Mouse (Mus musculus): ENCODE results near the gene Map1s. TPM values are rescaled to one million over a fixed set of nuclear protein-coding genes. Genes with fewer than 3 reads are reported as not detected.

The Map1s gene
- polyA plus RNA-seq, 2 experiments = 9.3 to 11.5 TPM

DNA sequence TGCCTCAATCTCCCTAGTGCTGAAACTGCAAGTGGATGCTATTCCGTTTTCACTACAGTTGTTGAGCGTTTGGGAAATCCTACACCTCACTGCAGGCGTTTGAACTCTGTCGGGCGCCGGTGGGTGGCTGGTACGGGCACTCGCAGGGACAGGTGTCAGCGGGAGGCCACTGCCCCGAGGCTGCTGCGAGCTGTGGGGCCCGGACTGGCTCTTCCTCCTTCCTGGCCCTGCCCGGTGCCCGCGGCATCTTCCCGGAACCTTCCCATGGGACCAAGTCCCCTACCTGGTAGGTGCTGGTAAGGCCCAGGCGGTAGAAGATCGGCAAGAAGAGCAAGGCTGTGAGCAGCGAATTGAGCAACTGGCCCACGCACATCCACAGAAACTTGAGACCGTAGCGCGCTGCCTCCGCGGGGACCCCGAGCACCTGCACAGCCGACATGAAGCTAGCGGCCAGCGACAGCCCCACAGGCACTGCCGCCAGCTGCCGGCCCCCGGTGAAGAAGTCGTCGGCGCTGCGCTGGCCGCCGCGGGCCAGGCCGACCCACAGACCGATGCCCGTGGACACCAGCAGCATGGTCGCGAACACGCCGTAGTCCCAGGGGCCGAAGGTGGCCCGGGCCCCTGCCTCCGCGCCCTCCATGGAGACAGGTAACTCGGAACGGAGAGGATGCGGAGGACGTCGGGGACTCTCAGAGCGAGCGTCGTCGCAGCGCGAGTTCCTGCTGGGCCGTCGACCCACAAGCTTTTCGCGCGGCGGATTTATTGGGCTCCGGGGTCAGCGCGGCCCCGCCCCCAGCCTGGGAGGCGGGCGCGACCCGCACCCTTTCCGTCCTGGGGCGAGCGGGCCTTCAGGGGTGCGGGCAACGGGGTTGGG, 13.5 kb upstream of the Map1s start, which contains the start of gene Slc5a5:
TSS of gene Slc5a5 (minus strand) at position 736 of the 874 bp plus-strand sequence.
- peaks cover 0 to 3% of the 10 kb centered on the region in 2 experiments; a peak in 1 of 4 replicates for H3K4me1 ChIP-seq (replicated peaks; ENCODE audit: control insufficient read depth in 2 of 2, insufficient read depth in 2 of 2, low read length in 1 of 2)

GRCm38 (mm10) chr8:70892896-70893655, 12.7 kb upstream of the Map1s start:
- Histone ChIP-seq H3K36me3 (replicated peaks; ENCODE audit: control insufficient read depth, insufficient read depth, low read depth) (peaks cover 27% of the 10 kb centered on the region), H3K4me2 (ENCODE audit: low read depth) (no peak overlapping the region), H3K4me3 (ENCODE audit: insufficient read depth in 1 of 2, low read depth in 2 of 2, low read length in 2 of 2) (peak overlapping the region in 1 of 2 experiments; percentile 17; a peak in 2 of 4 replicates), H3K27me3 (ENCODE audit: control insufficient read depth, insufficient read depth, low read length) (peaks cover 34% of the 10 kb centered on the region), H3K9me3 (ENCODE audit: control insufficient read depth, low read length) (no peaks in the 10 kb centered on the region), H3K4me1 (replicated peaks; ENCODE audit: control insufficient read depth in 2 of 2, insufficient read depth in 2 of 2, low read length in 1 of 2) (no peaks in the 10 kb centered on the region; a peak in 1 of 4 replicates), H3K9ac (replicated peaks) (no peak overlapping the region), H3K27ac (no peak overlapping the region)
- 20% methylated on average over 20 of the region's 20 CpGs for WGBS (ENCODE audit: insufficient replicate concordance)
- ATAC-seq (ENCODE audit: insufficient read depth) (no peak), DNase-seq (ENCODE audit: low read depth in 3 of 3, low spot score in 3 of 3) (no peak)
- TF ChIP-seq EP300 (IDR thresholded peaks at IDR 0.05; ENCODE audit: low read depth) (no peak), CTCF (IDR thresholded peaks at IDR 0.05; ENCODE audit: low read depth) (no peak)

More for the DNA sequence above, 13.5 kb upstream of the Map1s start, which contains the start of gene Slc5a5:
- Histone ChIP-seq H3K9me3 (ENCODE audit: control insufficient read depth, low read length) (no peaks in the 10 kb centered on the region), H3K4me3 (ENCODE audit: insufficient read depth in 1 of 2, low read depth in 2 of 2, low read length in 2 of 2) (peak within 1 kb of the TSS in 1 of 2 experiments; percentile 17; a peak in 2 of 4 replicates), H3K27ac (no peak within 1 kb of the TSS), H3K9ac (replicated peaks) (no peak within 1 kb of the TSS), H3K4me2 (ENCODE audit: low read depth) (no peak within 1 kb of the TSS; the same call in 1 of the 2 replicates), H3K27me3 (ENCODE audit: control insufficient read depth, insufficient read depth, low read length) (peaks cover 34% of the 10 kb centered on the region), H3K36me3 (replicated peaks; ENCODE audit: control insufficient read depth, insufficient read depth, low read depth) (peaks cover 27% of the 10 kb centered on the region)
- WGBS (ENCODE audit: insufficient replicate concordance) = 3% methylated on average over 80 of the region's 80 CpGs
- TF ChIP-seq CTCF (IDR thresholded peaks at IDR 0.05; ENCODE audit: low read depth) = no peak
- TF ChIP-seq EP300 (IDR thresholded peaks at IDR 0.05; ENCODE audit: low read depth) = no peak
- DNase-seq (ENCODE audit: low read depth in 3 of 3, low spot score in 3 of 3) = no peak
- ATAC-seq (ENCODE audit: insufficient read depth) = no peak

DNA sequence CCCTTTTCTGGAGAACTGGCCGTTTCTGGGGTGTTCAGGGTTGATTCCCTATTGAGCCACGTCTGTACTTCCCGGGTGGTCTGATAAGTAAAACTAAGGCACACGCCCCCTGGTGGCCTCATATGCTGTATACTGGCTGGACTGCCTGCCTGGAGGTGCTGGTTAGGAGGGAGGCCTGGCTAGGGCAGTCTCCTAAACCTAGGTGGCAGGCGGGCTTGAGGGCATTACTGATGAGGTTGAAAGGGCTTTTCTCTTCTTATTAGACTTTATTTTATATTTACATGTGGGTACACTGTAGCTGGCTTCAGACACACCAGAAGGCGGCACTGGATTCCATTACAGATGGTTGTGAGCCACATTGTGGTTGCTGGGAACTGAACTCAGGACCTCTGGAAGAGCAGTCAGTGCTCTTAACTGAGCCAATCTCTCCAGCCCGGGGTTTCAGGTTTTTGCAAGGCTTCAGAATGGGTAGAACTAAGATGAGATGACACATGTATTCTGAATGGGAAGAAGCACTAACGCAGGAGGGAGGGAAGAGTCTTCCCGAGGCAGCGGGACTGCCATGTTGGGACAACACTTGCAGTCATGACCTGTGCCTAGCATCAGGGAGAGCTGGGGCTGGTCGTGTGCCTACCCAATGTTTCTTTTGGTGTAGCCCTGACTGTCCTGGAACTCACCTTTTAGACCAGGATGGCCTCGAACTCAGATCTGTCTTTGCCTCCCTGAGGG, 11.9 kb upstream of the Map1s start:
- Histone ChIP-seq H3K9me3 (ENCODE audit: control insufficient read depth, low read length) (no peaks in the 10 kb centered on the region), H3K4me3 (ENCODE audit: insufficient read depth in 1 of 2, low read depth in 2 of 2, low read length in 2 of 2) (no peak overlapping the region), H3K9ac (replicated peaks) (no peak overlapping the region), H3K27ac (no peak overlapping the region), H3K36me3 (replicated peaks; ENCODE audit: control insufficient read depth, insufficient read depth, low read depth) (peaks cover 27% of the 10 kb centered on the region), H3K4me2 (ENCODE audit: low read depth) (no peak overlapping the region), H3K27me3 (ENCODE audit: control insufficient read depth, insufficient read depth, low read length) (peaks cover 34% of the 10 kb centered on the region), H3K4me1 (replicated peaks; ENCODE audit: control insufficient read depth in 2 of 2, insufficient read depth in 2 of 2, low read length in 1 of 2) (peaks cover 0 to 3% of the 10 kb centered on the region in 2 experiments; a peak in 1 of 4 replicates)
- WGBS (ENCODE audit: insufficient replicate concordance) = 28% methylated on average over 12 of the region's 12 CpGs
- peak; percentile 88 for TF ChIP-seq CTCF (IDR thresholded peaks at IDR 0.05; ENCODE audit: low read depth)
- no peak for TF ChIP-seq EP300 (IDR thresholded peaks at IDR 0.05; ENCODE audit: low read depth)
- peak; percentile 74 to 77 (median 77) for DNase-seq (ENCODE audit: low read depth in 3 of 3, low spot score in 3 of 3)
- peak; percentile 16; the same call in 1 of the 2 replicates for ATAC-seq (ENCODE audit: insufficient read depth)

GRCm38 (mm10) chr8:70894385-70894720, 11.4 kb upstream of the Map1s start:
- no peak overlapping the region for H3K9ac ChIP-seq (replicated peaks)
- WGBS (ENCODE audit: insufficient replicate concordance) = 48% methylated on average over 2 of the region's 2 CpGs
- H3K4me2 ChIP-seq (ENCODE audit: low read depth) = no peak overlapping the region
- no peak overlapping the region for H3K27ac ChIP-seq
- H3K4me3 ChIP-seq (ENCODE audit: insufficient read depth in 1 of 2, low read depth in 2 of 2, low read length in 2 of 2) = no peak overlapping the region
- TF ChIP-seq CTCF (IDR thresholded peaks at IDR 0.05; ENCODE audit: low read depth) (no peak), EP300 (IDR thresholded peaks at IDR 0.05; ENCODE audit: low read depth) (no peak)
- ATAC-seq (ENCODE audit: insufficient read depth) (no peak), DNase-seq (ENCODE audit: low read depth in 3 of 3, low spot score in 3 of 3) (no peak)
- H3K27me3 ChIP-seq (ENCODE audit: control insufficient read depth, insufficient read depth, low read length) = peaks cover 34% of the 10 kb centered on the region
- H3K9me3 ChIP-seq (ENCODE audit: control insufficient read depth, low read length) = no peaks in the 10 kb centered on the region
- H3K36me3 ChIP-seq (replicated peaks; ENCODE audit: control insufficient read depth, insufficient read depth, low read depth) = peaks cover 27% of the 10 kb centered on the region
- peaks cover 0 to 3% of the 10 kb centered on the region in 2 experiments; a peak in 1 of 4 replicates for H3K4me1 ChIP-seq (replicated peaks; ENCODE audit: control insufficient read depth in 2 of 2, insufficient read depth in 2 of 2, low read length in 1 of 2)

All from liver, embryonic 14.5 days (tissue).